Mouse (Mus musculus): ENCODE data around the gene Ghrl. TPM values are rescaled to one million over a fixed set of nuclear protein-coding genes. Genes with fewer than 3 reads are reported as not detected.

Gene Ghrl
- polyA plus RNA-seq, 1 experiment from 2014 or later: 169 TPM

- no peak overlapping the region for H3K9ac ChIP-seq (ENCODE audit: low read depth, low read length)
- H3K4me2 ChIP-seq (ENCODE audit: low read depth, low read length): no peak overlapping the region
- H3K27ac ChIP-seq (ENCODE audit: low read length): peak overlapping the region; percentile 26
- peaks cover 23% of the 10 kb centered on the region for H3K36me3 ChIP-seq (ENCODE audit: control insufficient read depth, insufficient read depth, low read length)
- H3K9me3 ChIP-seq (ENCODE audit: control insufficient read depth, low read length): no peaks in the 10 kb centered on the region
- peak; percentile 56; the same call in 1 of the 2 replicates for ATAC-seq
- WGBS: 80% methylated on average over 3 of the region's 3 CpGs
- no peak overlapping the region for H3K4me3 ChIP-seq (ENCODE audit: low read length)
- H3K4me1 ChIP-seq (ENCODE audit: control insufficient read depth, insufficient read depth, low read length): peaks cover 10% of the 10 kb centered on the region; the same call in 1 of the 2 replicates
- H3K27me3 ChIP-seq (replicated peaks; ENCODE audit: control insufficient read depth, insufficient read depth, low read length): no peaks in the 10 kb centered on the region
Measured at GRCm38 (mm10) chr6:113712718-113713117, 7.0 kb downstream of the Ghrl start.

- Histone ChIP-seq H3K27ac (ENCODE audit: low read length) (peak overlapping the region; percentile 90), H3K9me3 (ENCODE audit: control insufficient read depth, low read length) (no peaks in the 10 kb centered on the region), H3K4me1 (ENCODE audit: control insufficient read depth, insufficient read depth, low read length) (peaks cover 26% of the 10 kb centered on the region), H3K36me3 (ENCODE audit: control insufficient read depth, insufficient read depth, low read length) (no peaks in the 10 kb centered on the region), H3K4me3 (ENCODE audit: low read length) (peak overlapping the region; percentile 91), H3K4me2 (ENCODE audit: low read depth, low read length) (peak overlapping the region; percentile 83), H3K9ac (ENCODE audit: low read depth, low read length) (peak overlapping the region; percentile 91), H3K27me3 (replicated peaks; ENCODE audit: control insufficient read depth, insufficient read depth, low read length) (no peaks in the 10 kb centered on the region)
- WGBS: under 1% methylated on average over 103 of the region's 113 CpGs
- ATAC-seq: no peak; the same call in 1 of the 2 replicates
Measured at GRCm38 (mm10) chr6:113697222-113698205, 22.2 kb downstream of the Ghrl start.

DNA sequence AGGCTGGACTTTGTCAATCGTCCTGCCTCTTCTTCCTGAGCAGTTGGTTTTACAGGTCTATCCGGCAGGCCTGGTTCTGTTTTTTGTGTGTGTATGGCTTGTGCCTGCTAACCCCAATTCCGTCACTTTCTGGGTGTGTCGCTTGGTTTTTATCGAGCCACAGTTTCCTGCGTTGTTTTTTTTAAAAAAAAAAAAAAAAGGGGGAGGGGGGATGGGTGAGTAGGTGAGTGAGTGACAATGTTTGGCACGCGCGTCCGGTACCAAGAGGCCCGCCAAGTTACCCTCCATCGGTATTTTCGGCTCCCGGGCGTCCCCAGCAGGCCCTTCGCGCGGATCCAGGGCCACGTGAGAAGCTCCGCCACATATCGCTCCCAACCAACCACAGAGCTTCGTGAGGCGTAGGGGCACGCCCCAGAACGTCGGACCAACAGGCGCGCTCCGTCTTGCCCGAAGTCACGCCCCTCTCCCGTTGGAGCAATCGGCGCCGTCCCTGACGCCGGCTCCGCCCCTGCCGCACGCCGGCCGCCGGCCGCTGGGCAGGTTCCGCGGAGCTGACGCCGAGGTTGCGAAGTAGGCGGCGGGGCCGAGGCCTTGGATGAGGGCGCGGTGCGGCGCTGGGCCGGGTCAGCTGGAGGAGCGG, 23.0 kb downstream of the Ghrl start, which contains the start of gene Tatdn2:
Tatdn2 (plus strand) TSS at position 469 of the 640 bp plus-strand sequence.
- peak within 1 kb of the TSS; percentile 91 for H3K4me3 ChIP-seq (ENCODE audit: low read length)
- no peaks in the 10 kb centered on the region for H3K27me3 ChIP-seq (replicated peaks; ENCODE audit: control insufficient read depth, insufficient read depth, low read length)
- H3K36me3 ChIP-seq (ENCODE audit: control insufficient read depth, insufficient read depth, low read length): no peaks in the 10 kb centered on the region
- H3K4me2 ChIP-seq (ENCODE audit: low read depth, low read length): peak within 1 kb of the TSS; percentile 83
- peak; percentile 98 for ATAC-seq
- WGBS: under 1% methylated on average over 58 of the region's 58 CpGs
- H3K9ac ChIP-seq (ENCODE audit: low read depth, low read length): peak within 1 kb of the TSS; percentile 91
- peaks cover 30% of the 10 kb centered on the region for H3K4me1 ChIP-seq (ENCODE audit: control insufficient read depth, insufficient read depth, low read length)
- H3K9me3 ChIP-seq (ENCODE audit: control insufficient read depth, low read length): no peaks in the 10 kb centered on the region
- peak within 1 kb of the TSS; percentile 92 for H3K27ac ChIP-seq (ENCODE audit: low read length)

GRCm38 (mm10) chr6:113695766-113696355, 23.8 kb downstream of the Ghrl start:
- Histone ChIP-seq H3K9me3 (ENCODE audit: control insufficient read depth, low read length) (no peaks in the 10 kb centered on the region), H3K4me3 (ENCODE audit: low read length) (peak overlapping the region; percentile 91), H3K9ac (ENCODE audit: low read depth, low read length) (peak overlapping the region; percentile 65; the same call in 1 of the 2 replicates), H3K27ac (ENCODE audit: low read length) (peak overlapping the region; percentile 92), H3K4me2 (ENCODE audit: low read depth, low read length) (peak overlapping the region; percentile 57), H3K36me3 (ENCODE audit: control insufficient read depth, insufficient read depth, low read length) (no peaks in the 10 kb centered on the region), H3K27me3 (replicated peaks; ENCODE audit: control insufficient read depth, insufficient read depth, low read length) (no peaks in the 10 kb centered on the region), H3K4me1 (ENCODE audit: control insufficient read depth, insufficient read depth, low read length) (peaks cover 34% of the 10 kb centered on the region)
- ATAC-seq: no peak
- WGBS: 41% methylated on average over 4 of the region's 4 CpGs

- no peaks in the 10 kb centered on the region for H3K9me3 ChIP-seq (ENCODE audit: control insufficient read depth, low read length)
- H3K4me2 ChIP-seq (ENCODE audit: low read depth, low read length): no peak overlapping the region
- ATAC-seq: no peak
- H3K27me3 ChIP-seq (replicated peaks; ENCODE audit: control insufficient read depth, insufficient read depth, low read length): no peaks in the 10 kb centered on the region
- 58% methylated on average over 1 of the region's 1 CpGs for WGBS
- peaks cover 39% of the 10 kb centered on the region for H3K4me1 ChIP-seq (ENCODE audit: control insufficient read depth, insufficient read depth, low read length)
- H3K36me3 ChIP-seq (ENCODE audit: control insufficient read depth, insufficient read depth, low read length): no peaks in the 10 kb centered on the region
- no peak overlapping the region for H3K4me3 ChIP-seq (ENCODE audit: low read length)
- no peak overlapping the region for H3K9ac ChIP-seq (ENCODE audit: low read depth, low read length)
- peak overlapping the region; percentile 92 for H3K27ac ChIP-seq (ENCODE audit: low read length)
Measured at GRCm38 (mm10) chr6:113695203-113695602, 24.5 kb downstream of the Ghrl start.

DNA sequence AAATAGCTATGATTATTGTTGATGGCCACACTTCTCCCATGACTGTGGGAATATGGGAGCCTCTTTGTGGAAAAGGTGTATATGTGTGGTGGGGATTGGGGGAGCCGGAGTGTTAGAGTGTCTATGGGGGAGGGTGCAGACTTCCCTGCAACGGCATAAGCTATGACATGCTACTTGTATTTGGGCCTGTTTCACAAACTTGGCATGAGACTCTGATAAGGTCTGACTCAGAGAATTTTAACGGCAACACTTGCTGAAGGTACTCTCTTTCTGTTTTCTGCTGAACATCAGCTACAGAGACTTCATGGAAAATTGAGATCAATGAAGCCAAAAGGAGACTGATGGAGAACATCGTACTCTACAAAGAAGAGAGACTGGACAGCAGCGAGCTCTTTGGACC, 26.3 kb downstream of the Ghrl start:
- no peak overlapping the region for H3K4me2 ChIP-seq (ENCODE audit: low read depth, low read length)
- ATAC-seq: no peak
- no peak overlapping the region for H3K9ac ChIP-seq (ENCODE audit: low read depth, low read length)
- H3K4me3 ChIP-seq (ENCODE audit: low read length): no peak overlapping the region
- peaks cover 32% of the 10 kb centered on the region for H3K4me1 ChIP-seq (ENCODE audit: control insufficient read depth, insufficient read depth, low read length)
- no peak overlapping the region for H3K27ac ChIP-seq (ENCODE audit: low read length)
- H3K27me3 ChIP-seq (replicated peaks; ENCODE audit: control insufficient read depth, insufficient read depth, low read length): no peaks in the 10 kb centered on the region
- no peaks in the 10 kb centered on the region for H3K36me3 ChIP-seq (ENCODE audit: control insufficient read depth, insufficient read depth, low read length)
- 85% methylated on average over 5 of the region's 5 CpGs for WGBS
- no peaks in the 10 kb centered on the region for H3K9me3 ChIP-seq (ENCODE audit: control insufficient read depth, low read length)

GRCm38 (mm10) chr6:113692661-113693133, 27.0 kb downstream of the Ghrl start:
- no peak overlapping the region for H3K27ac ChIP-seq (ENCODE audit: low read length)
- no peaks in the 10 kb centered on the region for H3K27me3 ChIP-seq (replicated peaks; ENCODE audit: control insufficient read depth, insufficient read depth, low read length)
- H3K4me3 ChIP-seq (ENCODE audit: low read length): no peak overlapping the region
- 61% methylated on average over 5 of the region's 5 CpGs for WGBS
- H3K4me2 ChIP-seq (ENCODE audit: low read depth, low read length): no peak overlapping the region
- no peak for ATAC-seq
- no peaks in the 10 kb centered on the region for H3K36me3 ChIP-seq (ENCODE audit: control insufficient read depth, insufficient read depth, low read length)
- H3K4me1 ChIP-seq (ENCODE audit: control insufficient read depth, insufficient read depth, low read length): peaks cover 28% of the 10 kb centered on the region
- no peaks in the 10 kb centered on the region for H3K9me3 ChIP-seq (ENCODE audit: control insufficient read depth, low read length)
- no peak overlapping the region for H3K9ac ChIP-seq (ENCODE audit: low read depth, low read length)

DNA sequence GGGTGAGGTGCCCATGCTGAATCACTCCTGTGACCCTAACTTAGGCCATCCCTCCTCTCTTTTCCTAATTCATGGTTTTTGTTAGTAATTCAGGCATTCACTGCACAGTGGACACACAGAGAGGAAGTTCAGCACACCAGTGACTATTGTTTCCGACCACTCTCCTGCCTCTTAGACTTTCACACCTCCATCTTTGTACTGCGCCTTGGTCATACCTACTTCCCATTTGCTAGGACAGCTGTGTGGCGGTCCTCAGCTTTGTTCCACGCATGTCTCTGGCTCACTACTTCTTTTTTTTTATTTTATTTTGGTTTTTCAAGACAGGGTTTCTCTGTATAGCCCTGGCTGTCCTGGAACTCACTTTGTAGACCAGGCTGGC, 28.6 kb downstream of the Ghrl start:
- Histone ChIP-seq H3K4me1 (ENCODE audit: control insufficient read depth, insufficient read depth, low read length) (peaks cover 25% of the 10 kb centered on the region), H3K4me3 (ENCODE audit: low read length) (peak overlapping the region; percentile 35), H3K4me2 (ENCODE audit: low read depth, low read length) (peak overlapping the region; percentile 51), H3K9me3 (ENCODE audit: control insufficient read depth, low read length) (no peaks in the 10 kb centered on the region), H3K9ac (ENCODE audit: low read depth, low read length) (peak overlapping the region; percentile 59), H3K36me3 (ENCODE audit: control insufficient read depth, insufficient read depth, low read length) (no peaks in the 10 kb centered on the region), H3K27ac (ENCODE audit: low read length) (peak overlapping the region; percentile 98), H3K27me3 (replicated peaks; ENCODE audit: control insufficient read depth, insufficient read depth, low read length) (no peaks in the 10 kb centered on the region)
- WGBS: 54% methylated on average over 4 of the region's 4 CpGs
- ATAC-seq: 0 out of 2 replicates have a peak, but pooled peaks have one; percentile 8

All from intestine, embryonic 16.5 days (tissue).